Mouse (Mus musculus): ENCODE measurements around the gene Armc9. TPM values are rescaled to one million over a fixed set of nuclear protein-coding genes. Genes with fewer than 3 reads are reported as not detected.

Armc9 gene
- total RNA-seq, 2 experiments from 2014 or later, result 32.7 to 36.7 TPM

DNA sequence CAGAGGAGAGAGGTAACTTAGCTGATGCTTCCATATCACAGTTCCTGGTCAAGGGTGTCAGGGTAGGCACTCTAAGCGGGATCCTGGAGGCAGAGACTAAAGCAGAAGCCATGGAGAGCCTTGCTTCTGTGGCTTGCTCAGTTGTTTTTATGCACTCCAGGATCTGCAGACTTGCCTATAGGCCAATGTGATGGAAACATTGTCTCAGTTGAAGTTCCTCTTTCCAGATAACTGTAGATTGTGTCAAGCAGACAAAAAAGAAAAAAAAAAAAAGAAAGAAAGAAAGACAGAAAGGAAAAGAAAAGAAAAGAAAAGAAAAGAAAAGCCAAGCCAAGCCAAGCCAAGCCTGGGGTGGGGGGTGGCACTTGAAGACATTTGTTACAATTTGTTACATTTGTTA, 60.7 kb downstream of the Armc9 start:
- no peak for DNase-seq
- intact Hi-C loops (cut with DNase I), result loop anchor here (5.0 kb wide), 1 partner anchor 122 kb away; no protein-coding TSS in a partner anchor

DNA sequence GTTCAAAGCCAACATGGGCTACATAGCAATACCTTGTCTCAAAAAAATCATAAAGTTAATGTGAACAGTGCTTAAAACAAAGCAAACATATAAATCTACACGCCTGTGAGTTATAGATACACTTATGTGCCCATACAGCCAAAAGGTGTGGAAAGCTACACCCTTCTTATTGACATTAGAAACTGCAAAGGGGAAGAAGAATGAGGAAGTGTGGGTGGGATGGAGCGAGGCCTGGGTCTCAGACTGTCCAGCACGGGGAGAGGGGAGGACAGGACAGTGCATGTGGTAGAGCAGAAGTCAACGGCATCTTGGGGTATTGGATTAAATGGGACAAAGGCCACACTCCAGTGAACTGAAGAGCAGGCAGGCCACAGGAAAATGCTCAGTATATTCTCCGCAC, 61.8 kb downstream of the Armc9 start:
- no peak for DNase-seq
- intact Hi-C loops (cut with DNase I), result loop anchor here (5.0 kb wide), 1 partner anchor 121 kb away; no protein-coding TSS in a partner anchor

DNA sequence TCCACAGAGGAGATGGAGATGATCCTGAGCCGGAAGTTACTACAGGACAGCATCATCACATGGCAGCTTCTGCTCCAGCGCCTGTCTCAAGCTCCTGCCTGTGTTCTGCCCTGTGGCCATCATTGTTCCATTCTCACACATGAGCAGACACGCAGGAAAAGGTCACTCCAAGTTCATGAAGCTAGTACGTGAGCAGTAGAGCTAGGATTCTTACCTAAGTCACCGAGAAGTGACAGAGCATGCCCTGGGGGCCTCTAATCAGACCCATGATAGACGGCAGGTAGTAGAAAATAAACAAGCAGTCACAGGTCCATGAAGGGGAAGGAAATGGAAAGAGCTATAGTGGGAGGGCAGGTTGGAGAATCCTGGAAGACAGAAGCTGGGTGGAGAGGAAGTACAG, 63.4 kb downstream of the Armc9 start:
- DNase-seq, result no peak
- intact Hi-C loops (cut with DNase I), result loop anchor here (5.0 kb wide), 1 partner anchor 119 kb away; no protein-coding TSS in a partner anchor

DNA sequence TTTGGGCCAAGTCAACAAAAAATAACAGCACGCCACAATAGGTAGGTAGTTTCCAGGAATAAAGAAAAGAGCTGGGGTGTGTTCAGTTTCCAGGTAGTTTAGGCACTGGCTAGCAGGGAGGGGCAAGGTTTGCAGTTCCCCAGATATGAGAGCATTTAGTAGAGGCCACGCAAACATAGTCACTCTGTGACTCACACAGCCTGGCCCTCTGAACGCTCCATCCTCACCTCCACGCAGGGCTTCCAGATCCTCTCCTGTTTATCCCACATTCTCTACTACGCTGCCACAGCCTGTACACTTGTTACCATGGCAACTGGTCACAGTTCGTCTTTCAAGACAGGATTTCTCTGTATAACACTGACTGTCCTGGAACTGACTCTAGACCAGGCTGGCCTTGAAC, 70.6 kb downstream of the Armc9 start:
- no peak for DNase-seq
- intact Hi-C loops (cut with DNase I), result no loop called here

DNA sequence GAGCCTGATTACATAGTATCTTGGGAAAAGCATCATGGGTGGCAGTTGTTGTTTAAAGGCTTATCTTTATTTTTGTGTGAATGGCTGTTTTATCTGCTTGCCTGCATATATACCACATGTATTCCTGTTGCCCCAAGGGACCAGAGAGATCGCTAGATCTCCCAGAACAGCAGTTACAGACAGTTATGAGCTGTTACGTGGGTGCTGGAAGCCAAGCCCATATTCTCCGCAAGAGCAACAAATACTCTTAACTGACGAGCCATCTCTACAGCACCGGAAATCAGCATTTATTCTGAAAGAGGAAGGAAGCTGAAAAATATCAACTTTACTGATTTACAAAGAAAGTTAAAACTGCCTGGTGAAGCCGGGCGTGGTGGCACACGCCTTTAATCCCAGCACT, 74.1 kb downstream of the Armc9 start:
- no peak for DNase-seq
- intact Hi-C loops (cut with DNase I), result no loop called here

DNA sequence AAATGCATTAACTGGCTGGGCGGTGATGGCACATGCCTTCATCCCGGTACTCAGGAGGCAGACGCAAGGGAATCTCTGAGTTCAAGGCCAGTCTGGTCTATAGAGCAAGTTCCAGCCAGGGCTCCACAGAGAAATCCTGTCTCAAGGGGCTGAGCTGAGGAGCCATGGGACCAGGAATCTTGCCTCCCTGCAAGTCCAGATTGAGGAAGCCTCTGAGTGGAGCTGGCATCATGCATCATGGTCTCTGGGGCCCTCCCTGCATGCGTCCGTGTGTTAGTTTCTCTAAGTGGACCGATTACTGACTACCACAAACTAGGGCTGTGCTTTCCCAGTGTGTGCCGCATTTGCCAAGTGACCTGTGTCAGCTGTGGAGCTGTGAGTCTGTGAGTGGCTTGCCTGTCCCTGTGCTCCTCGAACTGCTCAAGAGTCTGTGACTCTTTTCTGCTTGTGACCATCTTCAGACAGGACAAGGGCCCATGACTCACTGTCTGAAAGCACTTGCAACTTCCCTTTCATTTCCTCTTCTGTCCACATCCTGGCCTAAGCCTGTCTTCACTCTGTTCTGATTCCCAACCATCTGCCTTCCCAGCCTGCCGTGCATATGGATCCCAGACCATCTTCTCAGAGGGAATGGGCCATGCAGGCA, 74.7 kb downstream of the Armc9 start:
- intact Hi-C loops (cut with DNase I), result no loop called here
- no peak for DNase-seq

DNA sequence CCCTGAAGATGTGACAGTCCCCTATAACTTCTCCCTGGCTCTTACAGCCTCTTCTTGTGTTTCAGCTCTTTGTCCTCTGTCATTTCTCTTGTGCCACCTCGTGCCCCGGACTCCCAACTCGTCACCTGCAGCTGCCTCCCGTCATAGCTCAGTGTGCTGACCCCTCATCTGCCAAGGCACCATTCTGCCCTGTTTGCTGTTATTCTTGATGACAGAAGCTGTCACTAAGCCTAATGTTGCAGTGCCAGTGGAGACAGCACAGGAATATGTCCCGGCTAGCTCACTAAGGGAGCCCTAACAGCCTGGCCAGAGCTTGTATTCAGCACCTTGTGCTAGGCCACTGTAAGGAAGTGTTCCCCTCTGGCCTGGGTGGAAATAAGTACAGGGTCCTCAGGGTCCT, 78.1 kb downstream of the Armc9 start:
- no peak for DNase-seq
- intact Hi-C loops (cut with DNase I), result no loop called here

DNA sequence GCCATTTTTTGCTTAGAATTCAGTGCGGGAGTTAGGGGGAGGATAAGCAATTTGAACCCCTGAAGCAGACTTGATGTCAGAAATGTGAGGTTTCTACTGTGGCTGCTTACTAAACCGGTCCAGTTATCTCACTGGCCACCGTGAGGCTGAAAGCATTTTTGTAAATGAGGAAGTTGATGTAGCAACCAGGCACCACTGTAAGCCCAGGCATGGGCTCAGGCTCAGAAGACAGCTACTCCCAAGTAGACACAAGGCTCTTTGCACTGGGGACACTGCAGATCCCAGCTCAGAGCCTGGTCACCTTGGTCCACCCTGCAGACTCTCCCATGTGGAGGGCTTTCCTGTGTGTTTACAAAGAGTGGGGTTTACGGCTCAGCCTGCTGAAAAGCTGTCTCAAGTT, 79.2 kb downstream of the Armc9 start:
- intact Hi-C loops (cut with DNase I), result no loop called here

DNA sequence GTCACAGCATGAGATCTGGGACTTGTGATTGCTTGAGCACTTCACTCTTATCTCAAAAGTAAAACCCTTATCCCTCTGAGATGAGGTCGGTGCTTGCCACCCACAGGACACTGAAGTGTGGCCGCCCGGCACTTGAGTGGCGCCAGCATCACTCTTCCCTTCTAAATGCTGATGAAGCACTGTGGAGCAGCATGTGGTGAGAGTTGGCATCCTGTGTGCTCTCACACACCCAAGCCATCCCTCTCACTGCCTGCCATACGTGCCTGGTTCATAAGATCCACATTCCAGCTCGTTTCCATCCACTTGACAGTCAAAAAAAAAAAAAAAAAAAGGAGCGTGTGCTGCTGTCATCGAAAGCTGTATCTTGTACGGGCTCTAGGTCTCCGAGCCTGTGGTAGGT, 80.5 kb downstream of the Armc9 start:
- no peak for DNase-seq
- intact Hi-C loops (cut with DNase I), result no loop called here

More for the DNA sequence above, 79.2 kb downstream of the Armc9 start:
- no peak for DNase-seq

DNA sequence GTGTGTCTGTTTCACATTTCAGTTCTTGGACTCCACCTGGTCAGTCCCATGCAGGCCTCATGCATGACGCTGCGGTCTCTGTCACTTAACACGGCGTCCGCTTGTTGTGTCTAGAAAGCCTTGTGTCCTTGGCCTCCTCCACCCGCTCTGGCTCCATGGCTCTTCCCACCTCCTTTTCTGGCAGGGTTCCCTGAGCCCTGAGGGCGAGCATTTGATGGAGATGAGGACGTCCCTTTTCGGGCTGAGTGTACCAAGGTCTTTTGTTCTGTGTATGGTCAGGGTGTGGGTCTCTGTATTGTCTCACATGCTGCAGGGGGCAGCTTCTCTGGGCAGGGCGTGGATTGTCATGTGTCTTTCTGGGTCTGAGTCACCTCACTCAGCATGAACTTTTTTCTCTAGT, 81.9 kb downstream of the Armc9 start:
- DNase-seq, result peak; percentile 43
- intact Hi-C loops (cut with DNase I), result no loop called here

DNA sequence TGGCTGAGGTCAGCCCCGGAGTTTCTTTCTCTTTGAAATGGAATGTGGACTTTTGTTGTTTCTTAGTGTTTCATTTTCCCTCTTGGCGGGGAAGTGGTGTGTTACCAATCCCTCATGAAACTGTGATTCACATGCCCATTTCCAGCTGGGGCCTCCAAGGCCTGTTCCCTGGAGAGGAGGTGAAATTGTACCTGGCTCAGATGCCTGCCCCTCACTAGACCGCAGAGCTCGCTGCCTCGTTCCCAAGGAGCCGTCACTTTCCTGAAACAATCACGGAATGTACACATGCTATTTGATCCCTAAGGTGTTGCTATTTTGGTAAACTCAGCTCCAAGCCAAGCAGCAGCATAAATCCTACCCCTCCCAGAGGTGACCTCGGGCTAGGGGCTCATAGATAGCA, 84.4 kb downstream of the Armc9 start:
- intact Hi-C loops (cut with DNase I), result no loop called here
- DNase-seq, result no peak

DNA sequence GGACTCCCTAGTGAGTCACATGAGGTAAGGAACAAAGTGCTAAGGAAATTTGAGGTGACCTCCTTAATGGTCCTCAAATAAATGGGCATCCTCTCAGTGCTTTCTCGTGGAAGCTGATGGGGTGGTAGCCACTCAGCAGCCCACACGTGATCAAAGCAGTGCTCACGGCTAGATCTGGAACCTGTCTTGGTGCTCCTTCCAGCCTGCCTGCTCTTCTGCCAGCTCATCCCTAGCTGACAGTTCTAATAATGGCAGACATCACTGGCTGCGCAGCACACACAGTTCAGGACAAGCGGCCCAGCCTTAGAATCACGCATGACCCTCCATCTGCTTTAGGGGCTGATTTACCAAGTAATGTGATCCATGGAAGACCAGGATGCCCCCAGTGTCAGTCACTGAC, 85.3 kb downstream of the Armc9 start:
- intact Hi-C loops (cut with DNase I), result no loop called here
- no peak for DNase-seq

DNA sequence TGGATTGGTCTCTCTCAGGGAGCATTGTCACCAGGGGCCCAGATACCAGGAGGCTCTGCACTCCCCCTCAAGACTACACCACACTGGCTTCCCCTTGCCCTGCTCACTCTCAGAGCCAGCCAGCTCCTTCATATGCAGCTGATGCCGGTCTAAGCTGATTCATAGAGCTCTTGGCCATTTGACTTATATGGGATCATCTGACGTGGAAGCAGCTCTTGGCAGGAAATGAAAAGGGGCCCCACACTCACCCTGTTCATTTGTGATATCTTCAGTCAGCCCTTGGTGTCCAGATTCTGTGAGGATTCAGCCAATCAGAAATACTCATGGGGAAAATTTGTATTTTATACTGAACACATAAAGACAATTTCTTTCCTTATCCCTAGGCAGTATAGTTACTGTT, 86.4 kb downstream of the Armc9 start:
- no peak for DNase-seq
- intact Hi-C loops (cut with DNase I), result no loop called here

DNA sequence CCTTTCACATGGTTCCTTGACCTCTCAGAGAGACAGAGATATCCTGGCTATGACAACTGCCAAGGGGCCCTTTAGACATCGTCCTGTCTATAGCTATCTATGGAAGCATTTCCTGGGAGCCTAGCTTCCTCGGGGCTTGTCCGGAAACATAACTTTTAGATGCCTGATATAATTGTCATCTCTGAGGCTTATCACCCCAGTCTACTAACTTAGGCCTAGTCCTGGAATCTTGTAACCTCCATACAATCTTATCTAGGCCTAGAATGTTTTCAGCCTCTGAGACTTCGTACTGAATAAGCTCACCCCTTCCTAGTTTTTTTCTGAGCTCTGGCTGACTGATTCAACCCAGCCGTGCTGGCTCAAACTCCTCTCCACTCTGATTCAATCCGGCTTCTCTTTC, 88.9 kb downstream of the Armc9 start:
- no peak for DNase-seq
- intact Hi-C loops (cut with DNase I), result loop anchor here (2.0 kb wide), 1 partner anchor 41 kb away; no protein-coding TSS in a partner anchor

DNA sequence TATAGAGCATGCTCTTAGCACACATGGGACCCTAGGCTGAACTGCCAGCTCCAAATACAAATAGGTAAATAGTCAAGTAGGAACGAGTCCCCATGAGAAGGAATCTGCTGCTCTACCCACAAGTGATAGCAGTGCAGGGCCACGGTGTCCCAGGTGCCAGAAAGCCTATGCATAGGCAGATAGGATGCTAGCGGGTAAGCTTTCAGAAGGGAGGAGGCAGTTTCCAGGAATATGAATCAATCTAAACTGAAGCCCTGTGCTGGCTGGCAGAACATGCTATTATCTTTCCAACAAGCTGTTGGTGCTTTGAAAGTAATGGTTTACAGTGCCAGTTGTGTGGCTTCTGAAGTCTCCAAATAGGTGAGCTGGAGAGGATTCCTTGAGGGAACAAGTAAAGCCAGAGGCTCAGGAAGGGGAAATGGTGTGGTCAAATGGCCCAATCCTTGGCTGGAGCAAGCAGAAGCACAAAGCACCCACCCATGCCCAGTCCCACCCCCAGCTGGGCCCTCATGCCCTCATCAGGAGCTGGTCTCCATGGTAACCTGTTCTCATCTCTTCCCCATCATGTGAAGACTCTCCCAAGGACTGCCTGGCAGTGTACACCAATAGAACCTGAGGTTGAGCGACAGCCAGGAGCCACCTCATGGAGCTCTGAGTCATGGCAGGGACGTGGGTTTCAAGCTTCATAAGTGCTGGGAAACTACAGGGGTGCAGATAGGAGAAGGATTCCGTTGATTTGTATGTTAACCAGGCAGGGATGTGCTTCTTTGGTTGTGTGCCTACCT, 90.9 kb downstream of the Armc9 start:
- no peak for DNase-seq
- intact Hi-C loops (cut with DNase I), result no loop called here

DNA sequence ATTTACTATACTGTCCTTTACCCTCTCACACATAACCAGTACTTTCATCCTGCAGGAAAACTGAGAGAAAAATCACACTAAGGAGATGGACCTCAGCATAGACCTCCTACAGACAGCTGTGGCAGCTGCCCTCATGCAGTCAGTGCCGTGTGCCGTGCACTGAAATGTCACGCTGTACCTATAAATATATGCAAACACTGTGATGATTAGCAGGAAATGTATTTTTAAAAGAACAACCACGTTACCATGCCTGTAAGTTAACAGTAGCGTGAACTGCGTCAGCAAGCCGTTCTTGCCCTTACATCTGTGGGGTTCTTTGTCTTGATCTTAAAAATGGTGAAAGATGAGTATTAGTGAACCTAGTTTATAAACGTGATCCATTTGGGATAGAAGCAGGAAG, 98.8 kb downstream of the Armc9 start:
- no peak for DNase-seq
- intact Hi-C loops (cut with DNase I), result no loop called here

DNA sequence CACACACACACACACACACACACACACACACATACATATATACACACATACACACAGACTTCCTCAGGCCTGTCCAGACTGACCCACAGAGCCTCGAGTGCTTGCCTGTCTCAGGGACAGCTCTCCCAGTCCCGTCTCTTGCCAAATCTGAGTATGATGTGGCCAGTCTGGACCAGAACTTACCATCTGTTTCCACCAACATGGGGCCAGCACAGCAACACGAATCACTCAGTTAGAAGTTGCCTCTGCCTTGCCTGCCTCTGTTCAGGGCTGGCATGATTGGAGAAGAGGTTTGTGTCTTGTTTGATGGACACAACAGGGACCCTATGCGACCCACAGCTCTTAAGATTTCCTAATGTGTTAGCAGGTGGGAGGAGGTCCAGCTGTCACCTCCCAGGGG, 101.7 kb downstream of the Armc9 start:
- no peak for DNase-seq

DNA sequence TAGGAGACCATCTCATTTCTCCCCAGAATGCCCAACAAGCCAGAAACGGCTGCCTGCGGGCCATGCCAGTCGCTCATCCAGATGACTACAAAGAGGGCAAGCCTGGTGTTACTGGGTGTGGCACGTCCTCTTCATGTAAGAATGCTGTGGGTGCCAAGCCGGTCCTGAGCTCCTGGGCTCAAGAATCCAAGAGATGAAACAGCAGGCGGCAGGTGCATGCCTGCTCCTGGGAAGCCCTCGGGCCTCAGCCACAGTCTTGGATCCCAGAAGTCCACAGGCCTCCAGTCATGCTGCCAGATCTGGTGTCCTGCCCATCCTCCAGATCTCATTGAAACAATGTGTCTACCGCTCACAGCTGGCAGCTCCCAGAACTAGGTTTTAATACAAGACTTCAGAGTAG, 102.6 kb downstream of the Armc9 start:
- intact Hi-C loops (cut with DNase I), result no loop called here
- DNase-seq, result no peak

More for the DNA sequence above, 101.7 kb downstream of the Armc9 start:
- intact Hi-C loops (cut with DNase I), result no loop called here

DNA sequence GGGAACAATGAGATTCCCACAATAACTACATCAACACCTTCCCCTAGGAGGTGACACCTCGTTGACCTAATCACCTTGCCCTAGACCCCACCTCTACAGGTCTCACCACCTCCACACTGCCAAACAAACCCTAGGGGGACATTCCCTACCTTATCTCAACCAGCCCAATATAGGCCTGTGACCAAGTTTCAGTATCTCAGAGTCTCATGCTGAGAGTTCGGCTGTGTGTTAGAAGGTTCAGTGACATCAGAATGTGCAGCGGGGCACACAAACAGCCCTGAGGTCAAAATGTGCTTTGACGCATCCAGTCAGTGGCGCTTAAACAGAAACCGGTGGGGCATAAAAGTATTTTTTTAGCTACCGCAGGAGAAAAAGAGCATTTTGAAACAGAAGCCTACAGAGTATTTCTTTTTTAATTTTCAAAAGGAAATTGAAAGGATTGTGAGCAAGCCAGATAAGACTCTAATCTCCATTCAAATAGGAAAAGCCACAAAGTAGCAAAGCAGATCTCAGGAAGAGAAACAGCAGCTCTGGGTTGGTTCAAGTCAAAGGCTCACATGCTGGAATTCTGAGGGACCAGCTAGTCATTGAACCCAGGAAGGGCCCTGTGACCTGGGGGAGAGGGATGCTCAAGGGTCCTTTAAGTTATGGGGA, 103.7 kb downstream of the Armc9 start:
- no peak for DNase-seq
- intact Hi-C loops (cut with DNase I), result no loop called here

DNA sequence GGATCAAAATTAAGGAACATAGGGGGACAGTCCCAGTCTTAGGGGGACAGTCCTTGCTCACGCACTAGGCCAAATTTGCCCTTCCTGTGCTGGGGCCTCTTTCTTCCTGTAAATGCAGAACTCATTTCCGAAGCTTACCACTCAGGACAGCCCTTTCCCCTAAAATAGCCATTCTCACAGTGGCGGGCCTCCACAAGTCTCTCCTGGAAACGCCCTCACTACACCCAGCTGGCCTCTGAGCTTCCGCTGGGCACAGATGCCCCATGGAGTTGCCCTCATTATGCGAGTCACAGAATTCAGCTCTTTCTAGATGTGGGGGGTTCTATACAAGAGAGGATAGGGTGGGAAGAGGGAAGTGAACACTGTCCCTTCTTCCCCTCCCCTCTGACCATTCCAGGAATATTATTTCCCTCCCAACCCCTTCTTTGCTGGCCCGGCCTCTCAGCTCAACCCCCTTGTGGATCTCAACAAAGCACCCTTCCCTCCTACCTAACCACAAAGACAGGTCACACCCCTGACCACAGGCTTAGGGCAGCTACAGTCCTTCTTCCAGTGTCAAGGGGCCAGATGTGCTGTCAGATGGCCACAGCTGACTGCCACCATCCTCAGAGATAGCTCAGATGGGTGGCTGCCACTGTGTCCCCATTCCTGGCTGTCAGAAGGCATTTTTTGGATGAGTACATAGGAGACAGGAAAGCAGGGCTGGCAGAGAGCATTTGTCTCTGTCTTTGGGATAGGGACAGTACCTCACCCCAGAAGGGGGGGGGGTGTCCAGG, 109.2 kb downstream of the Armc9 start:
- intact Hi-C loops (cut with DNase I), result no loop called here

DNA sequence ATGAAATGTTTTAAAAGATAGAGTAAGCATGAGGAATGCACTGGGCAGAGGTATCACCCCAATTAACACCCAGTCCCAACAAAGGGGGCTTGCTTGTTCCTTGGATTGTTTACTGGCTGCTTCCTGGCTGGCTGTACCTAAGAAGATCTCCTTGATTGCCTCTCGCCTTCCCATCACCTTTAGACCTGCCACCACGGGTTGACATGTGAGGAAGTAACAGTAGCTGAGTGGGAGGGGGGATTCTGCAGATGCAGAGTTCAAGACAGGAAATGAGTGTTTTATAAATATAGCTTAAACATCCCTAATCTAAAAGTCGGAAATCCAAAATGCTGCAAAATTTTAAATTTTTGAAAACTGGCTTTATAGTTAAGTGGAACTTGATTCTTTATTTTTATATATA, 110.5 kb downstream of the Armc9 start:
- intact Hi-C loops (cut with DNase I), result no loop called here
- DNase-seq, result no peak

More for the DNA sequence above, 109.2 kb downstream of the Armc9 start:
- no peak for DNase-seq

Data from left cerebral cortex, postnatal 4 days (tissue).